Mouse (Mus musculus) lung, embryonic 15.5 days (tissue): ENCODE measurements at regions not wholly inside any gene's neighbourhood (a gene's known extent, or its start where the extent isn't known, plus 50 kb on each side); places are given as distances from the start of the nearest gene placed in this dataset.

Experiments
- ATAC-seq: fragments of 200-750 bp; cut with Nextera tagmentation; 2 replicates; pipeline ENCODE4 v1.8.0; 2017; ENCODE audit warnings: moderate number of reproducible peaks, borderline replicate concordance; ENCODE audit not compliant: low FRiP score, low TSS enrichment; ENCODE audit errors: extremely low read depth
- H3K27ac ChIP-seq: fragments of 300-500 bp; sonication (generic); 2 replicates; pipeline ENCODE4 v1.5.1; 2015; ENCODE audit warnings: moderate library complexity, mild to moderate bottlenecking, inconsistent platforms
- H3K27me3 ChIP-seq: fragments of 300-500 bp; sonication (generic); 2 replicates; pipeline ENCODE4 v1.6.1; 2015; ENCODE audit warnings: inconsistent platforms
- H3K36me3 ChIP-seq: fragments of 300-500 bp; sonication (generic); 2 replicates; pipeline ENCODE4 v1.6.1; 2015; ENCODE audit warnings: inconsistent platforms
- H3K4me1 ChIP-seq: fragments of 300-500 bp; sonication (generic); 2 replicates; pipeline ENCODE4 v1.6.1; 2015; ENCODE audit warnings: inconsistent platforms
- H3K4me2 ChIP-seq: fragments of 300-500 bp; sonication (generic); 2 replicates; pipeline ENCODE4 v1.6.1; 2015; ENCODE audit warnings: inconsistent platforms, mild to moderate bottlenecking, moderate library complexity
- H3K4me3 ChIP-seq: fragments of 300-500 bp; sonication (generic); 2 replicates; pipeline ENCODE4 v1.5.1; 2015; ENCODE audit warnings: mild to moderate bottlenecking, inconsistent platforms
- H3K9ac ChIP-seq: fragments of 300-500 bp; sonication (generic); 2 replicates; pipeline ENCODE4 v1.6.1; 2015; ENCODE audit warnings: inconsistent platforms
- H3K9me3 ChIP-seq: fragments of 300-500 bp; sonication (generic); 2 replicates; pipeline ENCODE4 v1.6.1; 2016; ENCODE audit warnings: inconsistent platforms
- WGBS: fragments of 180-500 bp; shearing (Covaris S2); methylation state at CpG from one replicate; pipeline ENCODE4 v1.1.7; 2015; 5-methylcytosine and 5-hydroxymethylcytosine counted together

DNA sequence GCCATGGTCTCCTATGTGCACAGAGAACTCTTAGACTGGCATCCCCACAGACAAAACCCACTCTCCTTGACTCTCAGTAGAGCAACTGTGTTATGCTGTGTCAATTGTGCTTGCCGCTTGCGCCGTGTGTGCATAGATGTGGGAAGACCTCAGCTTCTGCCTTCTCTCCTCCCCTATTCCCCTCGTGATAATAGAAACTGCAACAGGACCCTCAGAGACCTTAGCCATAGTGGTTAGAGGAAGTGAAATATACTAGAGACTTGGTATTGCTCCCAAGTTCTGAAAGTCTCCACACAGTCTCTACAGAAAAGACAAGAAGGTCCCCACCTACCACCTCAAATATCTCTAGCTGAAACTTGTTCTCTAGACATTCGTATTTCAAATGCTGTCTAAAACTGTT is 188.2 kb upstream of the Hmga2 start:
- ATAC-seq = no peak
- H3K9me3 ChIP-seq = no peaks in the 10 kb centered on the region
- no peak overlapping the region for H3K9ac ChIP-seq
- H3K27me3 ChIP-seq = no peaks in the 10 kb centered on the region
- no peak overlapping the region for H3K4me3 ChIP-seq
- H3K36me3 ChIP-seq = no peaks in the 10 kb centered on the region
- H3K4me1 ChIP-seq = peaks cover 9% of the 10 kb centered on the region; the same call in 1 of the 2 replicates
- 82% methylated on average over 5 of the region's 5 CpGs for WGBS
- no peak overlapping the region for H3K27ac ChIP-seq
- no peak overlapping the region for H3K4me2 ChIP-seq

DNA sequence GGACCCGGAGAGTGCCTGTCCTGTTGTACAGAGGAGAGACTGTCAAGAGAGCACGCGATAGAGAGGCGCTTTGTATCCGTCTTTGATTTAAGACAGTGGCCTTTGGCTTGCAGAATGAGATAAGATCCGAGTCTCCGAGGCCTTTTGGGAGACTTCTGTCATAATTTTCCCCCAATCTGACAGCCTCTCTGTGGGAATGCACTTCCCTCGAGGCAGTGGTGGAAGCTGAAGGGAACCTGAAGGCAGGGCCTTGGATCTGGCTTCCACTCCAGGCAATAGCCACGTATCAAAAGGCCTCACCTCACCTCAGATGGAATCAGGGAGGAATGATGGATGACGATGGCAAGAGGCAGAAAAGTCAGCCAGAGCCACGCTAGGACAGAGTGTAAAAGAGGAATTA is 187.1 kb upstream of the Hmga2 start:
- Histone ChIP-seq H3K27ac (no peak overlapping the region), H3K4me3 (no peak overlapping the region), H3K27me3 (no peaks in the 10 kb centered on the region), H3K36me3 (no peaks in the 10 kb centered on the region), H3K4me1 (peaks cover 9% of the 10 kb centered on the region; the same call in 1 of the 2 replicates), H3K9ac (no peak overlapping the region), H3K4me2 (no peak overlapping the region), H3K9me3 (no peaks in the 10 kb centered on the region)
- 51% methylated on average over 11 of the region's 11 CpGs for WGBS
- ATAC-seq = no peak

DNA sequence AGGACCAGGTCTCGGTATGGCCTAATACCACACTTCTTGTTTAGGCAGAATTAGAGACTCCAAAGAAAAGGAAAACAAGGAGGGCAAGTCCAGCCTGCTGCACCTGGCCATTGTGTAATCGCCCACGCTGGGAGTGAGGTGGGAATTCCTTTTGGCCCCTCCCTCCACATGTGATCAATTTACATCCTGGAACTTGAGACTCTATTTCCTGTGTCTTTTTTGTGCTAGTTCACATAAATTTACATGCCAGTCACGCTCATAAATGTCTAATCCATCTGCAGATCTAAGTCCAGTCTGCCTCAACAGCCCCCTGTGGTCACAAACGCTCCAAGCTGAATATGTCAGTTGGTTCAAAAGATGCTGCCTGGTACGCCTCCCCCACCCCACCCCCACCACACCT is 184.2 kb upstream of the Hmga2 start:
- H3K27ac ChIP-seq = no peak overlapping the region
- H3K4me1 ChIP-seq = 0 out of 2 replicates have a peak, but pooled peaks cover under 1% of the 10 kb centered on the region
- no peak overlapping the region for H3K4me3 ChIP-seq
- no peaks in the 10 kb centered on the region for H3K9me3 ChIP-seq
- WGBS = 54% methylated on average over 6 of the region's 6 CpGs
- H3K27me3 ChIP-seq = no peaks in the 10 kb centered on the region
- H3K36me3 ChIP-seq = no peaks in the 10 kb centered on the region
- H3K9ac ChIP-seq = no peak overlapping the region
- no peak overlapping the region for H3K4me2 ChIP-seq
- ATAC-seq = no peak

DNA sequence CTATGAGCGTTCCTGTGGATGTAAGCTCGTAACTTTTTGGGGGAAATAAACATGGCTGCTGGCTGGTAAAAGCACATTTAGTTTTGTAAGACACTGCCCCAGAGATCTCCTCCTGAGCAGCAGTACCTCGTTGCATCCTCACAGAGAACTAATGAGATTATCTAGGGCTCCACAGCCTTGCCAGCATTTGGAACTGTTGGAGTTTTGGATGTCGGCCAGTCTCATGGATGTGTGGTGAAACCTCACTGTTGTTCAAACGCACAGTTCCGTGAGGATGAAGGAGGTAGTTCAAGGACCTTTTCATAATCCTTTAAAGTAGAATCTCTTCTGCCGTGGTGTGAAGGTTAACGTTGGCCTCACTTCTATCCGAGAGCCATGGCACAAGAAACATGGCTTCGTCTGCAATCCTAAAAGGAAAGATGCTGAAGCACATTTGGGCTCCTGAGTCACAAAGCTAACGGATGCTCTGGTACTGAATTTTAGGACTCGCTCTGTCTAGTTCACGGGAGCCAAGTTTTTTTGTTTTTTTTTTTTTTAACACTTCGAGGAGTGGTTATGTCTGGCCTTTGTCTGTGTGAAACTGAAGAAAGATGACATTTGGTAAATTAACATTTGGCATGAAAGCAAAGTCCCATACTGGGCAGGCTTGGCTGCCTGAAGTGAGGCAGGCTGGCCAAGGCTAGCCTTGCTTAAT is 179.1 kb upstream of the Hmga2 start:
- Histone ChIP-seq H3K36me3 (no peaks in the 10 kb centered on the region), H3K4me3 (no peak overlapping the region), H3K9me3 (no peaks in the 10 kb centered on the region), H3K27me3 (no peaks in the 10 kb centered on the region), H3K4me1 (peaks cover 21% of the 10 kb centered on the region), H3K4me2 (no peak overlapping the region), H3K27ac (no peak overlapping the region), H3K9ac (no peak overlapping the region)
- ATAC-seq = no peak
- 48% methylated on average over 14 of the region's 14 CpGs for WGBS

DNA sequence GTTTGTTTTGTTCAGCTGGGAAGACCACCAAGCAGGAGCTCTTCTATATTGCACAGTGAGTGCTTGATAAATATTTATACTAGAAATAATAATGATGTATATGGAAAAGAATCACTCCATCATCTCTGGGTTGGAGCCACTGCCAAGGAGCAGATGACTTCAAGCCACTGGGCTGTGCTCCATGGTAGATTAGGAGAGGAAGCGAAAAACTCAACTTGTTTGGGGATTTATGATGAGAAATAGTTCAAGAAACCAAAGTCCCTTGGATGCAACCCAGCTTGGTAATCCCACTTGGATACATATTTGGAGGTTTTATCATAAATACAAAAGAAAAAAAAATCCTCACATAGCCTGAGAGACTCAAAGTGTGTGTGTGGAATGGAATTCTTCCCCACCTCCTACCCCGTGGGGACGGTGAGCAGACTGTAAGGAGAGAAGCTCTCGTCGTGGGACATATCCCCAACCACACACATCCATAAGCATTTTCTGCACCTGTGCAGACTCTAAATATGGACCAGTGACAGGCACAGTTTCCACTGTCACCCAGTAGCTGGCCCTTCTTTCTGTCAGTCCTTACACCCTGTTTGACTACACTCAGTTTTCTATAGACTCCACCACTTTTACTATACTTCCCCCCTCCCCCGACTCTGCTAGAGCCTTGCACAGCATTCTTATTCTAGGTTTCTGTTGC is 176.4 kb upstream of the Hmga2 start:
- no peak overlapping the region for H3K27ac ChIP-seq
- H3K36me3 ChIP-seq = no peaks in the 10 kb centered on the region
- no peaks in the 10 kb centered on the region for H3K9me3 ChIP-seq
- H3K9ac ChIP-seq = no peak overlapping the region
- no peak overlapping the region for H3K4me2 ChIP-seq
- ATAC-seq = peak; percentile 89
- H3K27me3 ChIP-seq = no peaks in the 10 kb centered on the region
- no peak overlapping the region for H3K4me3 ChIP-seq
- 43% methylated on average over 6 of the region's 6 CpGs for WGBS
- peaks cover 24% of the 10 kb centered on the region for H3K4me1 ChIP-seq

DNA sequence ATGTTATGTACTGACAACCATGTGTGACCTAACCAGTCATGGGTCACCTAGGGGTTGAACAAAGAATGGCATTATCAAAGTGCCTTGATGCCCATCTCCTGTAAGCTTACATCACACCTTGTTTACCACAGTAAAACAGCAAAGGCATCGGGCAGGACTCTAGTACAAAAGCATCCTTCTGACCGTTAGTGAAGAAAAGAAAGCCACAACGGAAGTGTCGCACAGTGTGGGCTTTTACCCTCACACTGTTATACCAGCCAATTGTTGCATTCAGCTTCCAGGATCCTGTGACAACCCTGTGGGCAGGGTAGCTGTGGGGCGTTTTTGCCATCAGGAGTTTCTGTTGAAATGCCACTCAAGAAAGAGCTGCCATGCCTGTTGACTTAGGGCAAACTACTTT is 175.6 kb upstream of the Hmga2 start:
- H3K4me1 ChIP-seq = peaks cover 32% of the 10 kb centered on the region
- 86% methylated on average over 5 of the region's 5 CpGs for WGBS
- no peaks in the 10 kb centered on the region; the same call in 1 of the 2 replicates for H3K27me3 ChIP-seq
- no peak for ATAC-seq
- no peaks in the 10 kb centered on the region for H3K36me3 ChIP-seq
- no peaks in the 10 kb centered on the region for H3K9me3 ChIP-seq
- no peak overlapping the region for H3K4me3 ChIP-seq
- H3K4me2 ChIP-seq = no peak overlapping the region
- no peak overlapping the region for H3K9ac ChIP-seq
- no peak overlapping the region for H3K27ac ChIP-seq

DNA sequence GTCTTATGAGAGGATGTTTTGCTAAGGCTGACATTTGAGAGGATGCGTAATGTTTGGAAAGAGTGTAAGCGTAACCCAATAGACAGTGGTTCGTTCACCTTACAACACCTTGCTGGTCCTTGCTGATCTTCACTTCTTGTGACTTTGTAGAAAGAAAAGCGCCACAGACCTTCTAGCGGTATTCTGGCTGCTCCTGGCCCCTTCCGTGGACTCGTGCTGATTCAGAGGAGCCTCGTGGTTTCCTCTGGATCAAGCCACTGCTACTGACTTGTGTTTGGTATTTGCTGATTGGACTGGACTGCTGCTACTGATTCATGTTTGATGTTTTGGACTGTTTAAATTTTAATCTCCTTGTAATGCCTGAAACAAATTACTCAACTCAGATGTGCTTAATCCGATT is 174.1 kb upstream of the Hmga2 start:
- 92% methylated on average over 9 of the region's 9 CpGs for WGBS

DNA sequence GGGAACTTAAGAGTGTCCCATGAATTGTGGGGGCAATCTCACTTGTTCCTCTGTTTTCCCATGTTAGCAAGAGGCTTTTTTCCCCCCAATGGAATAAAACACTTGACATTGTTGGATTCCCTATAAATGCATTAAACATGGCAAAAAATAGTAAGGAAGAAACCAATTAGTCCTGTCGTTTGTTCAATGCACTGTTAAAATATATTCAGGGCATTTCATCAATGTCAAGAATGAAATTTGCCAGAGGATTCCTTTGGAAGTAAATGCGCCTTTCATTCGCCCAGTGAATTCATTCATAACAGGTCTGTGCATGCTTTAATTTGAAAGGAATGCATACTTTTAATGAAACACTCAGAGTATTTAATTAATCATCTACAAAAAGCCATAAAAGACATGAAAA is 172.5 kb upstream of the Hmga2 start:
- H3K4me3 ChIP-seq = no peak overlapping the region
- no peak overlapping the region for H3K27ac ChIP-seq
- H3K9ac ChIP-seq = no peak overlapping the region
- ATAC-seq = no peak
- H3K36me3 ChIP-seq = no peaks in the 10 kb centered on the region
- H3K4me1 ChIP-seq = peaks cover 35% of the 10 kb centered on the region
- 68% methylated on average over 3 of the region's 3 CpGs for WGBS
- H3K9me3 ChIP-seq = no peaks in the 10 kb centered on the region
- H3K27me3 ChIP-seq = no peaks in the 10 kb centered on the region; the same call in 1 of the 2 replicates
- no peak overlapping the region for H3K4me2 ChIP-seq

More for the DNA sequence above, 174.1 kb upstream of the Hmga2 start:
- Histone ChIP-seq H3K9me3 (no peaks in the 10 kb centered on the region), H3K4me3 (no peak overlapping the region), H3K27me3 (no peaks in the 10 kb centered on the region; the same call in 1 of the 2 replicates), H3K9ac (no peak overlapping the region), H3K4me2 (no peak overlapping the region), H3K4me1 (peaks cover 40% of the 10 kb centered on the region), H3K27ac (no peak overlapping the region), H3K36me3 (no peaks in the 10 kb centered on the region)
- ATAC-seq = no peak

DNA sequence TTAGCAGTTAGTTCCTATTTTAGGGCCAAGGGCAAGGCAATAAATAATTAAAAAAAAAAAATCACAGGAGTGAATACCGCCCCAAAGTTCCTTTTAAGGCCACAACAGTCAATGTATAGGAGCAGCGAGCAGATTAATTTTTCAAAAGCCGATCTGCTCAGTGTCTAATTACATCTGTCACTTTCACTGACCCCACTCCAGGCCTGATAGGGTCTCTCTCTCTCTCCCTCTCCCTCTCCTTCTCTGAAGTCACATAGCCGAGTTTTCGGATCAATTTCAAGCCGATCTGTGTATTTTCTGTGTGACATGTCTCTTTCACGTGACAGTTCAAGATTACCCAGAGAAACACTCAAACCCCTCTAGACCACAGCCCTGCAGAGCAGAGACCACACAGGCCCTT is 171.8 kb upstream of the Hmga2 start:
- Histone ChIP-seq H3K36me3 (no peaks in the 10 kb centered on the region), H3K9ac (no peak overlapping the region), H3K4me2 (no peak overlapping the region), H3K4me1 (peaks cover 28% of the 10 kb centered on the region), H3K27ac (no peak overlapping the region), H3K4me3 (no peak overlapping the region), H3K27me3 (no peaks in the 10 kb centered on the region; the same call in 1 of the 2 replicates), H3K9me3 (no peaks in the 10 kb centered on the region)
- ATAC-seq = no peak
- WGBS = 68% methylated on average over 7 of the region's 7 CpGs

DNA sequence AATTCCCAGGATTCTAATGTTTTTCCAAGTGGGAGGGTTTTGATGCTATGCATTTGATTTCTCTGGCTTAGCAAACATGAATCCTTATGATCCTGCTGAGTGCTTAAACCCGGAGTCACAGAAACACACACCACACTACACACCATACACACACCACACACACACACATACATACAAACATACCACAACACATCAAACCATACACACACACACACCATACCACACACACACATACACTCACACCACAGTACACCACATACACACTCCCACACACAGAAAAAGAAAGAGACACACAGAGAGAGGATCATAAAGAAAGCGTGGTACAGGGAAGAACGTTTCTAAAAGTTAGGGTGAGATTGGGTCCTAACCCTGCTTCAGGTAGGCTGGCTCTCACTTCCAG is 171.1 kb upstream of the Hmga2 start:
- Histone ChIP-seq H3K27me3 (no peaks in the 10 kb centered on the region; the same call in 1 of the 2 replicates), H3K9me3 (no peaks in the 10 kb centered on the region), H3K27ac (no peak overlapping the region), H3K36me3 (no peaks in the 10 kb centered on the region), H3K9ac (no peak overlapping the region), H3K4me3 (no peak overlapping the region), H3K4me2 (peak overlapping the region; percentile 47; the same call in 1 of the 2 replicates), H3K4me1 (peaks cover 24% of the 10 kb centered on the region)
- no peak for ATAC-seq
- 42% methylated on average over 3 of the region's 3 CpGs for WGBS

DNA sequence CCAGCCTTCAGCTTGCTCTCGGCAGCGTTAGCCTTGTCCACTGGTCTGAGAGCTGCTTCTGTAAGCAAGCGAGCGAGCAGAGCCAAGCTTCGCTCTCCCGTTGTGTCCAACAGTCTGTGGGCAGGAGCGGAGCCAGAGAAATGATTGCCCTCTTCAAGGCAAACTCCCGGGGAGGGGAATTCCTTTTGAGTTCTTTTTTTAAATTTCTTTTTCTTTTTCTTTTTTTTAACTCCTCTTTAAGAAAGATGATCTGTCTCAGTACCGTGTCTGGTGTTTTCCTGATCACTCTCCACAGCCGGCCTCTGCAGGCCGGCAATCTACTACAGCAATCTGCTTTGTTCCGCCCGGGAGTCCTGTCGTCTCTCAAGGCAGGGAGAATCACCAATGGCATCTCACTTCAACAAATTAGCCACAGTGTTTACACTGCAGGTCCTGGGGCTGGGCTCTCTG is 170.6 kb upstream of the Hmga2 start:
- Histone ChIP-seq H3K4me1 (peaks cover 20% of the 10 kb centered on the region), H3K36me3 (no peaks in the 10 kb centered on the region), H3K9ac (no peak overlapping the region), H3K4me3 (no peak overlapping the region), H3K4me2 (peak overlapping the region; percentile 47), H3K27ac (no peak overlapping the region), H3K27me3 (peaks cover 3% of the 10 kb centered on the region; the same call in 1 of the 2 replicates), H3K9me3 (no peaks in the 10 kb centered on the region)
- peak; percentile 67; the same call in 1 of the 2 replicates for ATAC-seq
- 6% methylated on average over 14 of the region's 14 CpGs for WGBS

DNA sequence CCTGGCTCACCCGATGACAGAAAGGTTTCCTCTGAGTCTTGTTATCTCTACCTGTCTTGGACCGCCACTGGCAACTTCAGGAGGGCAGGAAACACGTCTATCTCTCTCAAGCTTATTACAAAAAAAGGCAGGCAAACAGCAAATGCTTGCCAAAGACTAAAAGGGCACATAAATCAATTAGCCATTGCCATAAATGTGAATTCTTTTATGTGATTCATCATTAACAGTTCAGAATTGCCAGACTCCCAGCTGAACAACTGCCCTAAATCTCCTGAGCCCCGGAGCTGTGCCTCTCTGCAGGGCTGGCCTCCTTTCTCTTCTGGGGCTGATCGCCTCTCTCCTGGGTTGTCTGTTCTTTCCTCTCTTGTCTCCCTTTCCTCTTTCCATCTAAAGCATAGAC is 164.6 kb upstream of the Hmga2 start:
- no peak for ATAC-seq
- WGBS = 31% methylated on average over 5 of the region's 5 CpGs

More for the DNA sequence above, 164.6 kb upstream of the Hmga2 start:
- H3K4me1 ChIP-seq = peaks cover 6% of the 10 kb centered on the region; the same call in 1 of the 2 replicates
- no peak overlapping the region for H3K27ac ChIP-seq
- H3K36me3 ChIP-seq = no peaks in the 10 kb centered on the region
- H3K4me2 ChIP-seq = no peak overlapping the region
- H3K27me3 ChIP-seq = peaks cover 6% of the 10 kb centered on the region; the same call in 1 of the 2 replicates
- no peaks in the 10 kb centered on the region for H3K9me3 ChIP-seq
- H3K4me3 ChIP-seq = no peak overlapping the region
- H3K9ac ChIP-seq = no peak overlapping the region
